Mouse (Mus musculus) kidney, postnatal 14 days (tissue): ENCODE results near the gene Il12rb1.
A peak's percentile ranks its signal among the peaks of the same experiment; 100 is the strongest.

Source experiments
- DNase-seq: peaks from one replicate; pipeline ENCODE4 v3.0.0; 2022; ENCODE audit warnings: mixed read lengths

Il12rb1 gene

GRCm38 (mm10) chr8:70808239-70808638, at the start of gene Il12rb1:
TSS of gene Il12rb1 (plus strand) at chr8:70808449.
- DNase-seq = no peak

DNA sequence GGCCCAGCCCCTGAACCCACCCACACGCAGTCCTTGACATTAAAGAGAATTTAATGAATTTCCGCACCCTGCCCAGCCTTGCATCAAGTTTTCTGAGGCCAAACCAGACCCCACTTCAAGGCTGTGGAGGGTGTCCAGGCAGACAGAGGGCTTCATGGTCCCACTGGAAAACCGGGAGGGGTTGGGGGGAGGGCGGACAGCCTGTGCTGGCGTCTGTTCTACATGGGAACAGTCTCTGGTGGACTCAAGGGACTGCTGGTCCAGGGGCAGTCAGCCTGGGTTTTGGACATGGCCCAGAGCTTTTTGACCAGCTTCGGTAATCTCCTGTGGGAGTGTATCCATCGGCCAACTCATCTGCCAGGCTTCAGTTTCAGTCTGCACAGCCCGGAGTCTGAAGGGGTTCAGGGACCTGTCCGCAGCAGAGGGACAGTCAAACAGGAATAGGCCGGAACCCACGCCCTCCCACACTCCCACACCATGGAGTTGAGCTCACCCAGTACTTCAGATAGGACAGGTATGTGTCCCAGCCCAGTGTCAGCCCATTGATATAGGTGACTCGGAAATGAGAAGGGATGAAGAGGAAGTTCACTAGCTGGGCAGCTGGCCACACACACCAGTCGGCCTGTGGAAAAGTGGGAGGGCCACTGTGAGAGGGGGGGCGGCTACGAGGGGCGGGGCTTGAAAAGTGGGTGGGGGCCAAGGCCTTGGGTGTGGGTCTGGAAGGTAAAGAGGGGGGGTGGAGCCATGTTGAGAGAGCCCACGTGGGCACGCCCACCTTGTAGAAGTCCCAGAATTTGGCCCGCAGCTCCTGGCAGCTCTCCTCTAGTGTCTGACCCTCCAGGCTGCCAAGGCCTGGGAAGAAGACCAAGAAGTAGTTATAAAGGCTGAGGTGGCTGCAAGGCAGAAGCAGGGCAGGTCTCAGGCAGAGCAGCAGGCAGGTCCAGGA, 49.4 kb upstream of the Il12rb1 start:
- DNase-seq = no peak

DNA sequence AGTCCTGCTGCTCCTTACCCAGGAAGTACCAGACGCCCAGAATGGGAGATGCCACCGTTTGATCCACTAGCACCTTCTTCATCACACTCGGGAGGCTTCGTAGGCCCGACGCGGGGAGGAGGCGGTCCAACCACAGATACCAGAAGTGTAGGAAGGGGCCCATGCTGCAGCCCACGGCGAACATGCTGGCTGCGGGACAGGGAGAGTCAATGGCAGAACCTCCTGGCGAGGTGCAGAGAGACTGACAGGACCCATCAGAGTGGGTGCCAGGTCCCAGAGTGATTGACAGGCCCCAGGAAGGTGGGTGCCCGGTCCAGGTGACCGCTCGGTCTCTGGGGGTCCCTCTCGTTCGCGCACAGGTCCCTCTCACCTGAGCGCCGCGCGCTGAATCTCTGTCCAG, 47.9 kb upstream of the Il12rb1 start:
- DNase-seq = no peak

- DNase-seq = peak; percentile 98
These were observed 47.4 kb upstream of the Il12rb1 start, which contains the start of gene Mpv17l2 for GRCm38 (mm10) chr8:70760775-70761406. TSS of gene Mpv17l2 (minus strand) at chr8:70760946.

GRCm38 (mm10) chr8:70762118-70762517, 46.1 kb upstream of the Il12rb1 start:
- DNase-seq = no peak

DNA sequence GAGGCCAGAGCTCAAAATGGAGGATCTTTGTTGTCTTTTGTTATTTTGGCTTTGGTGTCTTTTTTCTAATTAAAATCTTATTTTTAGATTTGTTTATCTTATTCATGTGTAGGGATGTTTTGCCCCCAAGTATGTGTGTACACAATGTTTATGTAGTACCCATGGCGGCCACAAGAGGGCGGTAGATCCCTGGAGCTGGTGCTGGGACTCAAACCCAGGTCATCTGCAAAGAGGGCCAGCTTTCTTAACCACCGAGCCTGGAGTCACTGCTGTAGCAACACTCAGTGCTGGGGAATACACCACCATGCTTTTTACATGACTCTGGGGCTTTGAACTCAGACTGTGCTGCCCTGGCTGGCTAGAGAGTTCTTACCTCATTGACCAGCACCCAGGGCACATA, 44.9 kb upstream of the Il12rb1 start:
- DNase-seq = peak; percentile 64

DNA sequence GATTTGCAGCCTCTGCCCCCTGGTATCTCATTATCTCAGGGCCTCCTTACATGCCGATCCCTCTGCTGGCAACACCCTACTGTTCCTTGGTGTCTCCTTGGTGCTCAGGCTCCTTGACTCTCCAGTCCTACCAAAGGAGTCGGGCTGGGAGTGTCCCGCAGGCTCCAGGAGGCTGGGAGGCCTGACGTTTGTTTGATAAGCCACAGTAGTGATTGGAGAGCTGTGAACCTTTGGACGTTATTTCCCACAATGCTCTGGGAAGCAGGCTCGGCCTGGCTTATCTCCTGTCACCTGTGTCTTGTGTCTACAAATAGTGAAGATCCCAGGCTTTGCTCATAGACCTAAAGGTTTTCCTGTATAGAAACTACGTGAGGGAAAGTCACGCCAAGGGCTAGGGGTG, 44.2 kb upstream of the Il12rb1 start:
- no peak for DNase-seq

- DNase-seq = no peak
These were observed 43.6 kb upstream of the Il12rb1 start for GRCm38 (mm10) chr8:70764676-70765075.

GRCm38 (mm10) chr8:70765329-70765728, 42.9 kb upstream of the Il12rb1 start:
- DNase-seq = no peak

DNA sequence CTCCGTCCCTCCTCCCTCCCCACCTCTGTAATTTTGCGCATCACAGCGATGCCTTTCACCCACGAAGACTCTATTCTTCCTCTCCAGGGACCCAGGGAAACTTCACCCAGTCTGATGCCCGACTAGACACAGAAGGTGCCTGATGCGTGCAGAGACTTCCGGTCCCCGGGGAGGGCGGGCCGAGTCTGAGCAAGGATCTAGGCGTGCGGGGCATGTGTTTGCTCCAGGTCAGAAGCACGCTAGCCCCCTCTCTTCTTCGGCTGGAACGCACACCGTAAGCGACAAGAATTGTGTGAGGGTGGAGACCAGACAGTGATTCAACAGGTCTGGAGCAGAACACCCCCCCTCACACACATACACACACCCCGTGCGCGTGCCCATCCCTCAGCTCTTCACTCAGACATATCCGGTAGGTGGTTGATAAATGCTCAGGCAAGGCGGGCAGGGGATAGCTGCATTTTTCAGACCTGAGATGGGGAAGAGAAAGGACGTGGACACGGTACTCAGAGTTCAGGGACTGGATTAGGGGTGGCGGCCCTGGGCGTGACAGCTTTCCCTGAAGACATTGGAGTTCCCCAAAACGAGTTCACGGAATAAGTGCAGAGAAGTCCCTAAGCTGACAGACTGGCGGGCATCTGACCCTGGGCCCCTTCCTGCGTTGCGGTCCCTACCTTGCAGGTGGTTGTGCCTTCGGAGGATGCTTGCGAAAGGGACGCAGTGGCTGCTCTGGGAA, 42.2 kb upstream of the Il12rb1 start:
- peak; percentile 52 for DNase-seq

- DNase-seq = peak; percentile 91
These were observed 41.4 kb upstream of the Il12rb1 start for GRCm38 (mm10) chr8:70766571-70767440.

DNA sequence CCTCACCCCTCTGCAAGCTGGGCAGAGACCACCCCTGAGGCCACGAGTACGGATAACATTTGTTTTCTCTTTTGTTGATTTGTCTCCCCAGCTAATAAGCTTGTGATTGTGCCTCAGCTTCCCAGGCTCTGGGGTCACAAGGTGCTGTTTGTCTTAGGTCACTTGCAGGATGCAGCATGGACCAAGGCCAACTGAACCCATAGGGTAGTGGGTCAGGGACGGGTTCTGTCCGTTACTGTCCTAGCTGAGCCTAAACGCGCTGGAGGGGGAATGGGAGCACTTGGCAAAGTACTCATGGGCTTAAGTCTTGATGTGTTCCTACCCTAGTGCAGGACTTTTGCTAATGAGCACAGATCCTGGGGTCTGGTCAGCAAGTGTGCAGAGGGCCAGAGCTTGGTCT, 40.7 kb upstream of the Il12rb1 start:
- DNase-seq = no peak

DNA sequence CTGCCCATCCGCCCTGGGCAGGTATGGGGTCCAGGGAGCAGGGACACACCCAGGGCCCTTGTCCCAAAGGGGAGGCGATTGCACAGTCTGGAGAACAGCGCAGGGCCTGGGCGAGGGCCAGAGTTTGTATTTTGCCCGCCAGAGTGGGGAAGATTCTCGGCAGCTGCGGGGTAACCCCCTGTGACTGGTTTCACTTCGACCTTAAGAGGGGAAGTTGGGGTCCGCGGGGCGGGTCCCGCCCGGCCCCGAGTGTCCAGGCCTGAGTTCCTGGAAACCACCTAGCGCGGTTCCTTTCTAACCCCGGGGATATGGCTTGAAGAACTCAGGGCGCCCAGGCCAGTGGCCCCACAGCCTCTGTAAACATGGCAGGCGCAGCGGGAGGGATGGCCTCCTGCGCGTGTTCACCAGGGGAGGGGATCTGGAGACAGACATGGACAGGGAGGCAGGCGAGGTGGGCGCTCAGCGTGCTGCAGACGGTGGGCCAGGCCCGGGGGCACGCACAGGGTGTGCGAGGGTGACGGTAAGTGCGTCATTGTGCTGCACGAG, 39.9 kb upstream of the Il12rb1 start:
- no peak for DNase-seq

GRCm38 (mm10) chr8:70768956-70769355, 39.3 kb upstream of the Il12rb1 start:
- DNase-seq = no peak

GRCm38 (mm10) chr8:70769359-70769758, 38.9 kb upstream of the Il12rb1 start:
- peak; percentile 96 for DNase-seq

DNA sequence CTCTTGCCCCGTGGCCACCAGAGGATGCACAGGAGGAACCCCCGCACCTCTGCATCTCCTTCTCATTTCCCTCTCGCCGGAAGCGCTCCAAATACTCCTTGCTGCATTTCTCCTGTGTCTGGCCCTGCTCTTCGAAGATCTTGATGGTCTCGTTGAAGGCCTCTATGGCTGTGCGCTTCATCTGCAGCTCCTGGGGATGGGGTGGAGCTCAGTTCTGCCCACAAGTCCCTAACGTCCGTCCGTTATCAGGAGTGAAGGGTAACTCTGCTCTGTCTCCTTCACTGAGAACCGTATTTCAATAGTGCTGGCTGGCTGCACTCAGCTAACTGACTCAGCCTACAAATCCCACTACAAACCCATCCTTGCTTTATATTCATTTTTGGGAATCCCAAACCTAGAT, 38.4 kb upstream of the Il12rb1 start:
- DNase-seq = no peak

DNA sequence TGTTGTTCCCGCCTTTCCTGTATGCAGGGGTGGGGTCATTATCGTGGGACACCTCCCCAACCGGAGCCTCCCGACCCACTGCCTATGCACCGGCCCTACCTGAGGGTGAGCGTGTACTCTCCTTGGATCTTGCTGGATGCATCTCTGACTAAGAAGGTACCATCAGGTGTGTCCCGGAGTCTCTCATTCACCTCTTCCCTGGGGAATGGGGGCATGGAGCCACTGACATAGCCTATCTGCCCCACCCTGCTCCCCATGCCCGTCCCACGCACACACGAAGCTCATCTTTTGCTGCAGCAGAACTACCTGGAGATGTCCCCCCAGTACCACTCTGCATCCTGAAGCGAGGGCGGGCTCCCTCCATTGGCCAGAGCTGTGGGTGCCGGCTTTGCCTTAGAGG, 37.5 kb upstream of the Il12rb1 start:
- DNase-seq = no peak

- no peak for DNase-seq
These were observed 37.0 kb upstream of the Il12rb1 start for GRCm38 (mm10) chr8:70771217-70771616.

- no peak for DNase-seq
These were observed 36.2 kb upstream of the Il12rb1 start for GRCm38 (mm10) chr8:70772075-70772474.

GRCm38 (mm10) chr8:70772890-70773289, 35.4 kb upstream of the Il12rb1 start:
- no peak for DNase-seq

DNA sequence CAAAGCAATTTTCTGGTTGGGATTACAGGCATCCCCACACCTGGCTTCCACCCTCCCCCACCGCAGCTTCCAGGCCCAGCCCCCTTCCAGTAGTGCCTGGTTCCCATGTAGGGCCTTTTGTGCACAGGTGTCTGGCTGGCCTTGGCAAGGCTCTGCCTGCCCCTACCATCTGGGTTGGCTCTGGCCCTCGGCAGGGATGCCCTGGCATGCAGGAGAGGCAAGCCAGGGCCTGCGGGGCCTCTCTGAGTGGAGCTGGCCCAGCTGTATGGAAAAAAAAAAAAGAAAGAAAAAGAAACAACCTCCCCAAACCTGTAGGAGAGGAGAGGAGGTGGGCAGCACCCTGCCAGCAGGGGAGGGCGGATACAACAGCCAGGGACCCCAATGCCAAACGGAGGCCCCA, 34.8 kb upstream of the Il12rb1 start:
- DNase-seq = no peak

DNA sequence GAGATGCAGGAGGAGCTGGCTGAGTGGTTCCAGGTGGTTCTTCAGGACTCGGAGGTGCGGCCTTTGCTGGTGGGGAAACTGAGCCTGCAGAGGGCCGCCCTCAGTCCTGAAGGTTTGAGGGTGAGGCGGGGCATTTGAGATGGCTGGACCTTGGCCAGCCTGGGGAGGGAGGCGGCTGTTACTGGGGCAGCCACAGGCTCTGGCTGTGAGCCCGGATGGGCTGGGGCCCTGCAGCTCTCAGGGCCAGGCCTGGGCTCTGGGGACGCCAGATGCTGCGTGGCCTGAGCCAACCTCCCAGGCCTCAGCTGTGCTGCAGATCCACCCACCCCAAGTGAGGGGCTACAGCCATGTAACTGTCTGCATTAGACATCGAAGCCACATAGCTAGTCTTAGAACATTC, 34.4 kb upstream of the Il12rb1 start:
- peak; percentile 91 for DNase-seq
